Mouse (Mus musculus) testis, adult 2 months (tissue): ENCODE measurements around the gene Mettl8.

Source experiments
- CTCF ChIP-seq: fragments of 200-500 bp; IDR thresholded peaks from 2 replicates; pipeline ENCODE4 v1.5.1; 2012; ENCODE audit warnings: low read depth, mild to moderate bottlenecking, inconsistent platforms, low read length, moderate library complexity; ENCODE audit not compliant: control insufficient read depth, insufficient read depth, insufficient replicate concordance
- POLR2A ChIP-seq: fragments of 200-500 bp; IDR thresholded peaks from 2 replicates; pipeline ENCODE4 v1.6.1; 2012; ENCODE audit warnings: low read depth, mild to moderate bottlenecking, inconsistent platforms, low read length, moderate library complexity; ENCODE audit not compliant: control insufficient read depth

DNA sequence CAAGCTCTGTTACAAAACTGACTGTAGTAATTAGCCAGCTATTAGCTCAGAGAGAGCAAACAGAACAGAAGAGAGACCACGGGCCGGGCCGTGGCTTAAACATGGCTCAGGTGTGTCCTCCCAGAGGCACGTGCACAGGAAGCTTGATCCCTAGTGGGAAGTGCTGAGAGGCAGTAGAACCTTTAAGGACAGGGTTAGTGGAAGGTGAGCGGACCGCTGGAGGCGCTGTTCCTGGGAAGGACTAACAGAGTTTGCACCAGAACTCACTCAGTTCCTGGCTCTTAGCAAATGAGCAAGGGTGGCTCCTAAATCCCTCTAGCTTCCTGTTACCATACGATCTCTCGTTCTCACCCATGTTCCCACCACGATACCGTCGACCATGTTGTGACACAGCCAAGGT lies 6.5 kb downstream of the Mettl8 start:
- TF ChIP-seq CTCF (no peak), POLR2A (no peak)
